ENCODE assay signal across 9 mouse cellular contexts in genomic region chr1:78355123-78355522, GRCm38 (mm10). TPM values are rescaled to one million over a fixed set of nuclear protein-coding genes. Genes with fewer than 3 reads are reported as not detected.
DNase-seq lines count a peak whose midpoint lies in the region; ATAC-seq lines count a peak whose summit lies in the region.
"Had no signal": no experiment of that assay in that cellular context is flagged by ENCODE, and none has a peak within 500 bp of the region (broad histone marks: within the 10 kb centered on the region; RNA-seq: fewer than 3 reads in every experiment).

No protein-coding gene starts in this region.

- no peaks in the 10 kb centered on the region for H3K9me3 ChIP-seq in midbrain, embryonic 16.5 days (replicated peaks; ENCODE audit: control insufficient read depth, low read length, poor library complexity, severe bottlenecking)
- H3K9me3 ChIP-seq: hindbrain, embryonic 15.5 days had no signal

- peak; percentile 21 to 30 for DNase-seq in gastrocnemius, postnatal 4 days (ENCODE audit: low spot score in 2 of 2)
- no peak for DNase-seq in gastrocnemius, postnatal 36 days
- DNase-seq in cerebellum, adult 11 months: peak; percentile 64
- DNase-seq in heart, postnatal 4 days: peak; percentile 68
- DNase-seq in lung, postnatal 25 days (ENCODE audit: low spot score): peak; percentile 43
- DNase-seq in spleen, postnatal 4 days (ENCODE audit: low spot score in 2 of 2): no peak
- no peak for DNase-seq in urinary bladder, adult 2 months (ENCODE audit: low spot score)

- ATAC-seq in midbrain, embryonic 16.5 days: no peak

- 44% methylated on average over 4 of the region's 4 CpGs for WGBS in midbrain, embryonic 16.5 days

- no peak overlapping the region for H3K27ac ChIP-seq in midbrain, embryonic 16.5 days (ENCODE audit: low read length)
- H3K27ac ChIP-seq: hindbrain, embryonic 15.5 days had no signal

- no peaks in the 10 kb centered on the region for H3K36me3 ChIP-seq in midbrain, embryonic 16.5 days (ENCODE audit: control insufficient read depth, insufficient read depth, low read length)
- H3K36me3 ChIP-seq: hindbrain, embryonic 15.5 days had no signal

- no peak overlapping the region for H3K4me2 ChIP-seq in midbrain, embryonic 16.5 days (ENCODE audit: low read length)
- H3K4me2 ChIP-seq: hindbrain, embryonic 15.5 days had no signal

- no peaks in the 10 kb centered on the region for H3K4me1 ChIP-seq in midbrain, embryonic 16.5 days (ENCODE audit: control insufficient read depth, insufficient read depth, low read length)
- H3K4me1 ChIP-seq: hindbrain, embryonic 15.5 days had no signal

- H3K4me3 ChIP-seq in midbrain, embryonic 16.5 days (ENCODE audit: low read depth, low read length): no peak overlapping the region
- H3K4me3 ChIP-seq: hindbrain, embryonic 15.5 days had no signal

- no peaks in the 10 kb centered on the region for H3K27me3 ChIP-seq in midbrain, embryonic 16.5 days (ENCODE audit: control insufficient read depth, insufficient read depth, low read depth, low read length)
- H3K27me3 ChIP-seq: hindbrain, embryonic 15.5 days had no signal

- intact Hi-C loops in gastrocnemius, postnatal 36 days (cut with DNase I): no loop called here

- H3K9ac ChIP-seq in midbrain, embryonic 16.5 days (ENCODE audit: low read depth, low read length): no peak overlapping the region
- H3K9ac ChIP-seq: hindbrain, embryonic 15.5 days had no signal

RNA-seq across cellular contexts. Expression of gene Sgpp2, which starts 45.0 kb away (rescaled TPM):
- total RNA-seq in gastrocnemius, postnatal 4 days (2021): not detected
- not detected for total RNA-seq in gastrocnemius, postnatal 36 days (2021)
- total RNA-seq in heart, postnatal 4 days (2021): under 1 TPM; 0.10 to 0.11 TPM
- 1.0 and 1.6 TPM in 2 replicates for polyA plus RNA-seq in midbrain, embryonic 16.5 days (2015; fragmentation: Nextera tagmentation; extraction: Ambion mirVana)
- polyA plus RNA-seq in urinary bladder, adult 2 months (2012; rRNA removed): 0.87 and 1.0 TPM in 2 replicates

Comparison
In these comparisons a context has a peak if more than half of its experiments do, and no peak if none do; other contexts are left out.
1. DNase-seq: peak in gastrocnemius, postnatal 4 days (2 of 2), cerebellum, adult 11 months (single experiment), heart, postnatal 4 days (single experiment) and lung, postnatal 25 days (single experiment); none in gastrocnemius, postnatal 36 days (0 of 2), spleen, postnatal 4 days (0 of 2) and urinary bladder, adult 2 months (single experiment).